ENCODE assay signal across 7 mouse cellular contexts in the genomic region with DNA sequence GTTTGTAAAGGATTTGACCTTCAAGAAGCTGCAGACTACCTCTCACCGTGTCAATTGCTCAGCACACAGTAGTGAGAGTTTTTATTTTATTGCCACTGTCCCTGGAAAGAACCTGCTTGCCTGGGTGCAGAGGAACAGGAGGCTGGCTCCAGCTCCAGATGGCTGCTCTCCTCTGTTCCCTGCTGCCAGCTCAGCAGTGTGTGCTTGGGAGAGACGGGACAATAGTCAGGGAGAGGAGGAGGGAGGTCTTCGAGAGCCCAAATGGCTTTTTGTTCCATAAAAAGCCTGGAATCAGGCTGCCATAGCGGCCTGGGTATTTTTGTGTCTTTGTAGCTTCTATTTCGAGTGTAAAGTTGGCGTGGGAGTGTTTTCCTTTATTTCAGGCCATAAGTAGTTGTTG. TPM values are rescaled to one million over a fixed set of nuclear protein-coding genes. Genes with fewer than 3 reads are reported as not detected.
DNase-seq lines count a peak whose midpoint lies in the region; TF ChIP-seq lines count a peak whose summit lies in the region.

No protein-coding gene starts in this region.

- no peaks in the 10 kb centered on the region for H3K9me3 ChIP-seq in forebrain, embryonic 10.5 days

- H3K4me3 ChIP-seq in cerebellum, adult 2 months (replicated peaks; ENCODE audit: insufficient read depth, low read depth, low read length) = no peak overlapping the region
- no peak overlapping the region for H3K4me3 ChIP-seq in forebrain, embryonic 10.5 days
- no peak overlapping the region for H3K4me3 ChIP-seq in left cerebral cortex, adult 2 months

- H3K36me3 ChIP-seq in forebrain, embryonic 10.5 days (replicated peaks) = no peaks in the 10 kb centered on the region

- peak; percentile 15 to 33 for DNase-seq in cerebellum, adult 2 months
- DNase-seq in forebrain, embryonic 10.5 days (ENCODE audit: extremely low spot score, low spot score) = peak; percentile 15
- peak; percentile 21 to 31 for DNase-seq in heart, postnatal 10 days
- DNase-seq in left cerebral cortex, adult 2 months (ENCODE audit: extremely low spot score in 1 of 2, low spot score in 2 of 2) = peak; percentile 54 to 67
- DNase-seq in right cerebral cortex, adult 2 months (ENCODE audit: low spot score in 2 of 2) = peak; percentile 69 to 71
- no peak for DNase-seq in yolk sac, embryonic 10.5 days (ENCODE audit: low spot score)
- no peak for DNase-seq in spleen, postnatal 4 days (ENCODE audit: low spot score in 2 of 2)

- 3% methylated on average over 6 of the region's 6 CpGs for WGBS in cerebellum, adult 2 months
- 50% methylated on average over 6 of the region's 6 CpGs for WGBS in forebrain, embryonic 10.5 days

- TF ChIP-seq POLR2A in cerebellum, adult 2 months (IDR thresholded peaks at IDR 0.05; ENCODE audit: borderline replicate concordance, insufficient read depth, low read length) = no peak

- peaks cover 2% of the 10 kb centered on the region; the same call in 1 of the 2 replicates for H3K4me1 ChIP-seq in cerebellum, adult 2 months (ENCODE audit: control insufficient read depth, insufficient read depth, low read length)
- H3K4me1 ChIP-seq in forebrain, embryonic 10.5 days = peaks cover 13% of the 10 kb centered on the region

- H3K27ac ChIP-seq in cerebellum, adult 2 months (ENCODE audit: insufficient read depth, low read length) = no peak overlapping the region
- 0 out of 2 replicates have a peak overlapping the region, but pooled peaks have one; percentile 40 for H3K27ac ChIP-seq in forebrain, embryonic 10.5 days
- peak overlapping the region; percentile 51 for H3K27ac ChIP-seq in left cerebral cortex, adult 2 months

- TF ChIP-seq CTCF in cerebellum, adult 2 months (IDR thresholded peaks at IDR 0.05; ENCODE audit: borderline replicate concordance, insufficient read depth, low read depth, low read length) = no peak
- no peak for TF ChIP-seq CTCF in left cerebral cortex, adult 2 months (IDR thresholded peaks at IDR 0.05)

- no peaks in the 10 kb centered on the region for H3K27me3 ChIP-seq in cerebellum, adult 2 months (ENCODE audit: control insufficient read depth, insufficient read depth, low read length)
- no peaks in the 10 kb centered on the region for H3K27me3 ChIP-seq in forebrain, embryonic 10.5 days (ENCODE audit: poor library complexity, severe bottlenecking)

- intact Hi-C loops in heart, postnatal 10 days (cut with DNase I) = no loop called here
- intact Hi-C loops in left cerebral cortex, adult 2 months (cut with DNase I) = loop anchor here (1.0 to 10.0 kb wide), 3 partner anchors 32 to 140 kb away; no protein-coding TSS in a partner anchor

RNA-seq across cellular contexts. Expression of a gene that starts 54.5 kb away (rescaled TPM):
- polyA plus RNA-seq in cerebellum, adult 2 months (2012; rRNA removed) = not detected in 2 replicates
- not detected in 2 replicates for polyA plus RNA-seq in forebrain, embryonic 10.5 days (2016; fragmentation: Nextera tagmentation; extraction: Ambion mirVana)
- not detected for total RNA-seq in heart, postnatal 10 days (2021)
- not detected for total RNA-seq in left cerebral cortex, adult 2 months (2021)

Comparison
In these comparisons a context has a peak if more than half of its experiments do, and no peak if none do; other contexts are left out.
1. DNase-seq: peak in cerebellum, adult 2 months (2 of 2), forebrain, embryonic 10.5 days (single experiment), heart, postnatal 10 days (2 of 2), left cerebral cortex, adult 2 months (2 of 2) and right cerebral cortex, adult 2 months (2 of 2); none in yolk sac, embryonic 10.5 days (single experiment) and spleen, postnatal 4 days (0 of 2).